Mouse (Mus musculus) thymus, adult 2 months (tissue): Measurements from ENCODE around the gene Apba1. TPM values are rescaled to one million over a fixed set of nuclear protein-coding genes. Genes with fewer than 3 reads are reported as not detected.

ENCODE experiments used
- DNase-seq: peaks from one replicate; pipeline ENCODE4 v3.0.0; 2021
- H3K27ac ChIP-seq: fragments of 200-500 bp; 2 replicates; pipeline ENCODE4 v1.5.1; 2012; ENCODE audit warnings: low read length, control low read depth; ENCODE audit not compliant: control insufficient read depth, insufficient read depth
- H3K27me3 ChIP-seq: fragments of 200-500 bp; 2 replicates; pipeline ENCODE4 v1.6.1; 2012; ENCODE audit warnings: mild to moderate bottlenecking, low read length, moderate library complexity, mixed read lengths; ENCODE audit not compliant: control insufficient read depth, insufficient read depth
- H3K36me3 ChIP-seq: fragments of 200-500 bp; 2 replicates; pipeline ENCODE4 v1.6.1; 2012; ENCODE audit warnings: mild to moderate bottlenecking, low read length, moderate library complexity; ENCODE audit not compliant: control insufficient read depth, insufficient read depth
- H3K4me1 ChIP-seq: fragments of 200-500 bp; replicated peaks from 2 replicates; pipeline ENCODE4 v1.6.1; 2012; ENCODE audit warnings: low read length; ENCODE audit not compliant: control insufficient read depth, insufficient read depth
- H3K4me3 ChIP-seq: fragments of 200-500 bp; 2 replicates; pipeline ENCODE4 v1.5.1; 2012; ENCODE audit warnings: mild to moderate bottlenecking, low read length, control low read depth, moderate library complexity; ENCODE audit not compliant: control insufficient read depth, insufficient read depth
- CTCF ChIP-seq: fragments of 200-500 bp; IDR thresholded peaks from 2 replicates; pipeline ENCODE4 v1.5.1; 2012; ENCODE audit warnings: mild to moderate bottlenecking, control low read depth, low read length, moderate library complexity, borderline replicate concordance; ENCODE audit not compliant: control insufficient read depth, poor library complexity, insufficient read depth; ENCODE audit errors: extremely low read depth
- POLR2A ChIP-seq: fragments of 200-500 bp; IDR thresholded peaks from 2 replicates; pipeline ENCODE4 v1.6.1; 2012; ENCODE audit warnings: mild to moderate bottlenecking, low read length, control low read depth, moderate library complexity; ENCODE audit not compliant: control insufficient read depth, poor library complexity, insufficient read depth; ENCODE audit errors: extremely low read depth
- WGBS: fragments of 180-500 bp; shearing (Covaris S2); methylation state at CpG from one replicate; pipeline ENCODE4 v1.1.7; 2018; 5-methylcytosine and 5-hydroxymethylcytosine counted together
- polyA plus RNA-seq: library from polyadenylated mRNA; depleted of rRNA; stranded (reverse); fragments of >200 nt; gene quantifications from 2 replicates; pipeline ENCODE4 v1.2.3, GENCODE M21; 2012

Apba1 gene
- polyA plus RNA-seq, 1 experiment, result 3.6 TPM

GRCm38 (mm10) chr19:23919384-23920219, 160.9 kb downstream of the Apba1 start:
- no peak for DNase-seq
- Histone ChIP-seq H3K4me3 (no peak overlapping the region), H3K27ac (no peak overlapping the region), H3K36me3 (no peaks in the 10 kb centered on the region), H3K4me1 (no peaks in the 10 kb centered on the region), H3K27me3 (no peaks in the 10 kb centered on the region)
- TF ChIP-seq CTCF, result no peak
- no peak for TF ChIP-seq POLR2A
- 92% methylated on average over 5 of the region's 5 CpGs for WGBS

DNA sequence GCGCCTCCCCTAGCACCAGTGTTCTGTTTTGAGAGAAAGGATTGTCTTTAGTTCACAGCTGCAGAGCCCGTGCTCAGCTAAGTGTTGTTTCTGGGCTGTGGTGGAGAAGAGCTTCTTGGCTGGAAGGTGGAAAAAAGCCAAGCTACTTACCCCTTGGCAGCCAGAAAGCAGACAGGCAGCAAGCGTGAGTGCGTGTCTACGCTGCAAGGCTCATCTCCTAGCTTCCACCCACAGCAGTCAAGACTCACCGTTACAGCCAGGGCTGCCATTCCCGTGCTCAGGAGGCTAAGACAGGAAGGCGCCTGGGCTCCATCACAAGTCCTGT, 161.5 kb downstream of the Apba1 start:
- WGBS, result 90% methylated on average over 8 of the region's 8 CpGs
- Histone ChIP-seq H3K4me3 (no peak overlapping the region), H3K27ac (no peak overlapping the region), H3K4me1 (no peaks in the 10 kb centered on the region), H3K36me3 (no peaks in the 10 kb centered on the region), H3K27me3 (no peaks in the 10 kb centered on the region)
- TF ChIP-seq CTCF (no peak), POLR2A (no peak)
- DNase-seq, result no peak

GRCm38 (mm10) chr19:23922601-23923000, 163.9 kb downstream of the Apba1 start:
- H3K4me1 ChIP-seq, result no peaks in the 10 kb centered on the region
- DNase-seq, result no peak
- 97% methylated on average over 9 of the region's 9 CpGs for WGBS
- H3K4me3 ChIP-seq, result no peak overlapping the region
- no peaks in the 10 kb centered on the region for H3K27me3 ChIP-seq
- H3K36me3 ChIP-seq, result no peaks in the 10 kb centered on the region
- TF ChIP-seq CTCF (no peak), POLR2A (no peak)
- H3K27ac ChIP-seq, result no peak overlapping the region

- no peaks in the 10 kb centered on the region for H3K36me3 ChIP-seq
- H3K4me1 ChIP-seq, result no peaks in the 10 kb centered on the region
- DNase-seq, result no peak
- H3K4me3 ChIP-seq, result no peak overlapping the region
- H3K27ac ChIP-seq, result no peak overlapping the region
- H3K27me3 ChIP-seq, result no peaks in the 10 kb centered on the region
- WGBS, result 87% methylated on average over 6 of the region's 6 CpGs
- no peak for TF ChIP-seq CTCF
- no peak for TF ChIP-seq POLR2A
These were observed 165.4 kb downstream of the Apba1 start for GRCm38 (mm10) chr19:23924057-23924456.

GRCm38 (mm10) chr19:23924791-23925190, 166.1 kb downstream of the Apba1 start:
- Histone ChIP-seq H3K4me1 (no peaks in the 10 kb centered on the region), H3K27me3 (no peaks in the 10 kb centered on the region), H3K4me3 (no peak overlapping the region), H3K27ac (no peak overlapping the region), H3K36me3 (no peaks in the 10 kb centered on the region)
- 94% methylated on average over 9 of the region's 9 CpGs for WGBS
- TF ChIP-seq CTCF (no peak), POLR2A (no peak)
- no peak for DNase-seq

GRCm38 (mm10) chr19:23925541-23925940, 166.9 kb downstream of the Apba1 start:
- Histone ChIP-seq H3K36me3 (no peaks in the 10 kb centered on the region), H3K27me3 (no peaks in the 10 kb centered on the region), H3K4me1 (no peaks in the 10 kb centered on the region), H3K27ac (no peak overlapping the region), H3K4me3 (no peak overlapping the region)
- no peak for DNase-seq
- 96% methylated on average over 5 of the region's 5 CpGs for WGBS
- TF ChIP-seq POLR2A (no peak), CTCF (no peak)

GRCm38 (mm10) chr19:23930826-23931225, 172.1 kb downstream of the Apba1 start:
- no peak for DNase-seq
- TF ChIP-seq POLR2A, result no peak
- TF ChIP-seq CTCF, result no peak
- WGBS, result 98% methylated on average over 5 of the region's 5 CpGs
- Histone ChIP-seq H3K27ac (no peak overlapping the region), H3K4me1 (no peaks in the 10 kb centered on the region), H3K27me3 (no peaks in the 10 kb centered on the region), H3K4me3 (no peak overlapping the region), H3K36me3 (no peaks in the 10 kb centered on the region)
